Mouse (Mus musculus) testis, postnatal 10 days (tissue): ENCODE results near the gene Gm20388.
A peak's percentile ranks its signal among the peaks of the same experiment; 100 is the strongest.

Source experiments
- DNase-seq: peaks from one replicate; pipeline ENCODE4 v3.0.0; 2021; ENCODE audit warnings: low spot score

Gm20388 gene

DNA sequence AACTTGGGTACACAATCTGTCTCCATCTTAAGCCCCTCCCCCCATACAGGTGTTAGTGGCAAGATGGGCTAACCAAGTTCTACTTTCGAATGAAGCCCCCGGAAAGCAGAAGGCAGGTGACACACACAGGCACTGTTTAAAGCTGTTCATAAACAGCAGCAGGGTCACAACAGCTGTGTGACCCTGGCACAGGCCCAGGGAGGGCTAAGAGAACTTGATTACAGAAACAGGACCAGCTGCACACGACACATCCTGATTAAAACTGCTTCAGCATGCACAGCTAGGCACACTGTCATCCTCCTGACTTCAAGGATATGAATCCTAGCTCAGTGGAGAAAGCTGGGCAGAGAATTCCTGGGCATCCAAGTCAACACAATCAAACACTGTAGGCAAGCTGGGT is 1551.5 kb downstream of the Gm20388 start:
- DNase-seq, result no peak

DNA sequence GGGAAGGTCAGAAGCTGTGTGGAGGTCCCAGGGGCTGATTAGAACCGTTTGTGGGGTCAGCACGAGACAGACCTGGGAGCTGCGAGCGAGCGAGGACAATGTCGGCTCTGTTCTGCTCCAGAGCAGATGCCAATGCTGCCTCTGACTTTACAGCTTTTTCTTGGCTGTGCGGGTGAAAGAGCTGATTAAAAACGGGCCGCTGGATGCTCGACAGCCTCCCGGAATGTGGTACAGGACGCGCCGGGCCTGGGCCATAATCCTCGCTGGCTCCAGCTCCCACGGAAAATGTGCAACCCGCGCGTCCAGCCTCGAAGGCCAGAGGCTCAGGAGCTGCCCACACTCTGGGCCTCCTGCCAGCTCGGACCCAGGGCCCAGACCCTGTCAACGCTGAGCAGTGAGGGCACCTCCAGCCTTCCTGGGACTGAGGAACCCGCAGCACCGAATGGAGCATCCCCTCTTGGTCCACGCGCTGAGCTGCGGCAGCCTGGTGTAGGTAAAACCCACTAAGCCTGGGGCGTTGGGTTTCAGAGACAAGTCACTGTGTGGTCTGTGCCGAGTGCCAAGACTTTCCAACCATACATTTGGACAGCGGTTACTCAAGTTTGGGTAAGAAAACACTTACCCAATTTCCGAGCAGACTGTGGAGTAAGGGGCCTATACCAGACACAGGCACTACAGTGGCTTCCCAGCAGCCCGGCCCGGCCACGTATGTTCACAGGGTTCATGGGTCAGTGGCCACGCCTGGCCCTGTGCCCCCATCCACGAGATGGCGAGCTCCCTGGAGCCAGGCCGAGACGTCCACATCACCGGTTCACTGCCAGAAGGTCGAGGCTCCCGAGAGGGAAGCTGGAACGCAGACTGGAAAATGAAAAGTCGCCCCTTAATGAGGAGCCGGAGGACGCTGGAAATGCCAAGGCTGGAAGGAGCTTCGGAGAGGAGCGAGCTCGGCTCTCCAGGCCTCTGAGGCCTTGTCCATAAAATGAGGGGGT is 1557.7 kb downstream of the Gm20388 start:
- DNase-seq, result peak; percentile 66

DNA sequence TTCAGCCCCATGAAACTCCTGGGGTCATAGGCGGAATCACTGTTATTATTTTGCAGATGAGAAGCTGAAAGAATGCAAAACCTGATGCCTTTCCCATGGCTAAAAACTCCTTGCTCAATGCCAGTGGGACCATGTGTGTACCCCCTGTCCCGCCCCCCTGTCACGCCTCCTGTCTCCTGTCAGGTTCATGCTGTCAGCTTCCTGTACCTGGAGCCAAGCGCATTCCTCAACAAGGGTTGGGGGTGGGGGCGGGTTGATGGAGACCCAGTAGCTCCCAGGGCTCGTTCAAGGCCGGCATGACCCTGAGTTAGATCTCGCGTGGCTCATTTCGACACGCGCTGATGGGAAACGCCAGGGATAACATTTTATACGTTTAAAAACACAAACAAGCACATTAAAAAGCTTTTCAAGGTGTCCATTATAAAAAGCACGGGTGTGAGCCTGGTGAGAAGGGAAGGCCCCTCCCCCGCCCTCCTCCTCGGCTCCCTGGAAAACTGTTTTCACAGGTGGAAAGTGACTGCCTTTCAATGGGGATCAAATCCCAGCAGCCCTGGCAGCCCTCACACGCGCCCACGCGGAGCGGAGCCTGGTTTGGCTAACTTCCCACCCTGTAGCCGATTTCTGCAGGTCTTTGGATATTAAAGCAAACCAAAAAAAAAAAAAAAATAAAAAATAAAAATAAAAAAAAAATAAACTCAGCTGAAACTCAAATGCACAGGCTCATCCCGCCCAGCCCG is 1563.7 kb downstream of the Gm20388 start:
- no peak for DNase-seq

DNA sequence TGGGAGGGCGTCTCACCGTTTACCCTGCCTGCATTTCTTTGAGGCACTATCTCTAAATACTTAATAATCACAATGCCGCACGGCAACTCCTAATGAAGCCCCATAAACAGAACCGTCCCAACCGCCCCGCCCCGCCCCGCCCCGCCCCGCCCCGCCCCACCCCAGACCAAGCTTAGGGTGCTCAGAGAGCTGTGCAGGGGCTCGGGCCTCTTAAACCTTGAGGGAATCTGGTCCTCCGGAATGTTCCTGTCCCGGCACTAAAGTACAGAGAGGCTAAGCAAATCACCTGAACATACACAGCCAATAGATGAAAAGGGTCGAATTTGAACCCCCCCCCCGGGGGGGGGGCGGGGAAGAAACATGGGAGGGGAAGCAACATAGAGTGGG is 1564.2 kb downstream of the Gm20388 start:
- no peak for DNase-seq

DNA sequence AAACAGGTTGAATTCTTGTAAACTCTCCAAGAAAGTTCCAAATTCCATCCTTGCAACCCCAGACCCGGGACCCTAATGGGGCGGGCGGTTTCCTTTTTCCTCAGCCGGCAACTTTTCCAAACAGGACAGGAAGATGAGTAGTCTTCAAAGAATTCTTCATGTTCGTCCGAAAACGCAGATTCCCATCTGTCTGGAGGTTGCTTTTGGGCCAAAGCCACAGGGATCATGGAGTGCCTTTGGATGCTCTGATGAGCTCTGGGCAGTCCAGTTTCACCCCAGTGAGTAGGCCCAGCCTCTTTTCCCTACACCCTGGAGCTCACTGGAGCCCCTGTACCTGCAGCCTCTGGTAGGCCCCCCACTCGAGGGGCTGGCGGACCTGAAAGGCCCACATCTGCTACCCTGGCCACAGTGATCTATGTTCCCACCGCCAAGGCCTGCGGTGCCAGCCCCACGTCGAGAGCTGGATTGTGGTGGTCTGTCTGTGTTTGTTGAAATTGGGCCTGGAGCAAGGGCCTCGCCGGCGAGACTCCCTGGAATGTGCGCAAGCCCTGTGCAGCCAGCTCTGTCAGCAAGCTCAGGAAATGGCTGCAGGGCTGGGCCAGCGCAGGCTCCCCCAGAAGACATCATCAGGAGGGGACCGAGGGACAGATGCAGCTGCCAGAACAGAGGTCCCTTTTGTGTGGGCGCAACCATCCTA is 1567.4 kb downstream of the Gm20388 start:
- DNase-seq, result no peak

DNA sequence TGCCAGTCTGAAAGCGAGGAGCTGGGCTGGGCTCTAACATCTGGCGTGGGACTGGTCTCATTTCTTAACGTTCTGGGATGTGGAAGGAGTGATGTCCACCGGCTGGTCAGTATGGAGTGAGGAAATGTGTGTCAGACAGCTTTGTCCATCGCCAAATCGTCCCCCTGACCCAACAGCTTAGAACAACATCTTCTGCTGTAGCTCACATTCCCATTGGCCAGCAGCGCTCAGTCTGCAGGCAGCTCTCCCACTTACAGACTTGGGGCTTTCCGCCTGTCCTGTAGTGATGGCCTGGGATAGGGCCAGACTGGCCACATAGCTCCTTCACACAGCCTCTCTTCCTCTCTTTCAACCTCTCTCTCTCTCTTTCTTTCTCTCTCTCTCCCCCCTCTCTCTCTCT is 1568.5 kb downstream of the Gm20388 start:
- DNase-seq, result no peak

DNA sequence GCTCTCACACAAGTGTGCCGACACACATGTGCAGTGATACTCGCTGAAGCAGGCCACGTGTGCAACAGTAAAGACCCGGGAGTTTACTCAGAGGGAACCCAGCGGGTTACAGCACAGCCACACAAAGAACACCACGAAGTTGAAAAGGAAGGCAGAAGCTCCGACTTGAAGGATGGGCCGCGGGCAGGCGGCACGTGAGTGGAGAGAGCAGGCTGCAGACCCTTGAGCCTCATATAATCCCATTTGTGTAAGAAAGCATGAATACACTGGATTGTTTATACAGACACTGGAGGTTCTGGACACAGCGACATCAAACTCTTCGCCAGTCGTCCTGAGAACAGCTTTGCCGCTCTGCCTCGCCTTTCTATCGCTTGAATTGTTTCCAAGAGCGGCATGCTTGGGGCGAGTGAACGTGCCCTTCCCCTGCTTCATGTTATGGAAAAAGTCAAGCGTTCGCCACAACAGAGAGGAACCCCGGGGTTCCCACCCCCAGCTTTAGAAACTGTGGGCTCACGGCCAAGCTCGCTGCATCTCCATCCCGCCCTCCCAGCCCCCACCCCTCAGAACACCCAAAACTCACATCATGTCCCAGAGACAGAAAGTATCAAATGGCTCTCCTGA is 1569.9 kb downstream of the Gm20388 start:
- DNase-seq, result no peak

DNA sequence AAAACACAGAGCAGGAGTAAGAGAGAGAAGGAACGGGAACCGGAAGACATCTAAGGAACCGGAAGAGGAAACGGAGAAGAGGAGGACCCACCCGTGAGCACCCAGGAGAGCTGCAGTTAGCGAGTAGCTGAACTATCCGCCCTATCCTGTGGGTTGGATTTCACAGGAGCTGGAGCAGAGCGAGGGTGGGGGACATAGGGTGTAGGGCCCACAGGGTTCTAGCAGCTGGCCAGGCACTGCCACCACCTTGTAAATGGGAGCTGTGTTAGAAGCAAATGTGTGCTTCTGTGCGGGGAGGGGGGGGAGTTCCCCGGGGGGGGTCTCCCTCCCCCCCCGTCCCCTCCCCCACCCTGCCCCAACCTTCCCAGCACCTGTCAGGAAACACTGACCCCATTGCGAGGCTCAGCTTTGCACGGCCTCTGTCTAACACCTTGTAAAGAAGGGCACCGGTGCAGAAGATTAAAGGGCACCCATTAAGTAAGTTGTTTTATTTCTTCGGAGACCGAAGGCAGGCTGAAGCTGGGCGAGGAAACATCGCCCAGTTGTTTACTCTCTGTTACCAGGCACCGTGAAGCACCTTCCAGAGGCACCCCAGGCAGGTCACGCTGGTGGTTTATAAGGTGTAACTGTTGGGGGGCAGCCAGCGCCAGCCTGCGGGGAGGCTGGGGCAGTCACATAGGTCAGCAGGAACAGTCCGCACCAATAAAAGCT is 1573.6 kb downstream of the Gm20388 start:
- DNase-seq, result no peak

DNA sequence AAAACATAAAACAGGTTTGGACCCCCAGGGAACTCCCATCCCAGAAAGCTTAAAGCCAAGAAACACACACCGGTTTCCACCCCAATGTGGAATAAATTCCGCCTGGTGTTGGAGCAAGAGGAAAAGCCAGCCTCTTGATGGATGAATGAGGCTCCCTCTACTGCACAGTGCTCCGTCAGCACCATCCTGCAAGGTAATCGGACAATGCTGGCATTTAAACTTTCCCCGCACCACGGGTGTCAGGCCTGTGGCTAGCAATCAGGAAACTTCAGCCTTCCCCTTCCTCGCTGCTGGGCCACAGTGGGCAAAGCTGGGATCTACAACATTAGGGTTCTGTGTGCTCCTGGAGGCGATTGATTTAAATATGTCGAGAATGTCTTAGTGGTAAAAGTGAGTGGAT is 1581.0 kb downstream of the Gm20388 start:
- no peak for DNase-seq

DNA sequence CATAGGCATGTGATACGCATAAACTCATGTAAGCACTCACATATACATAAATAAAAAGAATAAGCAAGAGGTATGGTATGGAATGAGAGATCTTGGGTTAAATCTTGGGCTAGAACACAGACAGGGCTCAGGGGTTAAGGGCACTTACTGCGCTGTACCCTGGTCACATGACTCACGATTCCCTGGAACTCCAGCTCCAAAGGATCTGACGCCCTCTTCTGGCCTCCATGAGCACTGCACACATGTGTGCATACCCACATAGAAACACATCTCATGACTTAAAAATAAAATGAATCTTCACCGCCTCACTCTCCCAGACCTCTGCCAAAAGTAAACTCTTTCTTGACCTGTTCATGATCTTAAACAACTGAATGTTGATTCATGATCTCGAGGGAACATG is 1587.0 kb downstream of the Gm20388 start:
- no peak for DNase-seq

DNA sequence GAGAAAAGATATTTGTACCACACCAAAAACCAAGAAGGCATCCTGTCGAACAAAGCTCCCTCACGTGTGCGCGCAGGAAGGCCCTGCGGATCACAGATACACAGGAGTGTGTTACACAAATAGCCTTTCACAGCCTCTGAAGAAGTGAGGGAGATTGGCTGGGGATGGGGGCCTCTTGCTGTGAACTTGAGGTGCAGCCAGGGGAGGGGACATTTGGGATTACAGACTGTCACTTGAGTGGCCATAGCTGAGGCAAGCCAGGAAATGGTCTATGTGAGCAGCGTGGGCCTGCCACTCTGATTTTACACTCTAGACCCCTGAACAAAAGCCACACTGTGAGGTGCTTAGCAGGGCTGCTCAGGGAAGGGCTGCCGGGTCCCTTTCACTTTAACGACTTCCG is 1601.1 kb downstream of the Gm20388 start:
- DNase-seq, result no peak

DNA sequence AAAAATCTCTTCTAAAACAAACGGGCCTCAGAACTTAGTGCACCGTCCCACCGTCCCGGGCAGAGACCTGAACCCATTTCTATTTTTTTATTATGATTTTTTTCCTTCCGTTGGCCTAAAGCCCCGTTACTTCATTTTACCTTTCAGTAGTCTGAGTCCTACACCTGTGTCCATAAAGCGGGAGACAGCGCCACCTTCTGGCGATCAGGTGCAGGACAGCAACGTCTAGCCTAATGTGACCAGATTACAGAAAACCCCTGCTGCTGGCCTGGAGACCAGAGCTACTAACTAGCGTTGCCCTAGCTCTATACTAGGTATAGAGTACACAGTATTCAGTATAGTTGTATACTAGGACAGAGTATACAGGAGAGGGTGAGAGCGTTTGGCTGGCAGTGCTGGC is 1602.8 kb downstream of the Gm20388 start:
- DNase-seq, result peak; percentile 94

DNA sequence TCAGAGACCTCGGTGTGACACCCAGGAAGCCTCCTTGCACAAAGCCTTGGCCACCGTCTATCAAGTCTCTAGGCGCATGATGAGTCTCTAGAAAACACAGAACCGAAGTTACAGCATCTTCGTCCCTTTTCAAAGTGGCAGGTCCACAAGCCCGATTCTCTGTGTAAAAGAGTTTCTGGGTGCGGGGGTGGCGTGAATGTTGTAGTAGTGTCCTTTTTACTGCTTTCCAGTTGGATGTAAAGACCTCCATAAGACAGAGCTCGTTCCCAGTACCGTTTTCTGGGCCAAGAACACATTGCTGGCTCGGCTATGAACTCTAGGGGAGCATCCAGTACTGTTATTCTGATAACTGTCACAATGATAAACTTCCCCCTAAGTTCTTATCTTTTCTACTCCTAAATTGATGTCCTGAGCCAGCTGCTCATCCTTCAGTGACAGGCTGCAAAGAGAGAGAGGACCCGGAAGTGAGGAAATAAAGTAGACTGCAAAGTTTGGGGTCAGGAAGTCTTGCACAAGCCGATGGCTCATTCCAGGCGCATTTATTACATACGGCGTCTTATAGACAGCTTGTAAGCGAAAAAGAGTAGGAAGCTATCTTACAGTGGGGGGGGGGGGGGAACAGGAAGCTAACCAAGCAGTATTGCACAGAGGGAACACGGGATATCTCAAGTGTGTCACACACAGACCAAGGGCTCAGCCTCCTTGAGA is 1614.6 kb downstream of the Gm20388 start:
- DNase-seq, result peak; percentile 33

DNA sequence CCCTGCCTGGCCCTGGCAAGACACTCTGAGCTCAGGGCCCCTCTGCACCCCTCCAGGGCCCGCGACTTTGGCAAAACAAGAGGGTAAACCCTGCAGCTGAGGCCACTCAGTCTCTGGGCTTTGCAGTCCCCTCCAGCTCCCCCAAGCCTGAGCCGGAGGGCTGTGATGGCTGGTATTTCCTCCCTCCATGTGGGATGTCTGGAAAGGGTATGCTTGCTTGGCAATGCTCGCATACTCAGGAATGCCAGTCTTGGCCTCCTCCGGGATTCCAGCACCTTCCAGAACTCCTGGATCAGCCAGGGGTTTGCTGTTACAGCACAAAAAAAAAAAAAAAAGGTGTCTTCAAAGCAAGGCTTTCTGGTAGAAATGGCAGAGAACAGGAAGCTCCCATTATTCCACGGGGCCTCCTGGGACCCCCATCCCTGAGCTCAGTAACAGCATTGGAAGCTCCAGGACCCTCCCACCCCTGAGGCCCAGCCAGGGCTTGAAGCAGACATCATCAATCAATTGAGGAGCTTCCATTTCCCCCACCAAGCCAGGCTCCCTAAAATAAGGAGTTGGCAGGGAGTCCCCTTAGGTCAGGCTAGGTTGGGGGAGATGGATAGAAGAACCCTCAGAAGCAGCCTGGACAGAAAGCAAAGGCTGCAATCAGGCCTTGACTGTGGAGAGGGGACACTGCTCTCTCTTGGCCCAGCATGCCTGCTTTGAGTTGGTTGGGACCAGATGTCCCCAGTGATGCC is 1616.3 kb downstream of the Gm20388 start:
- peak; percentile 42 for DNase-seq

DNA sequence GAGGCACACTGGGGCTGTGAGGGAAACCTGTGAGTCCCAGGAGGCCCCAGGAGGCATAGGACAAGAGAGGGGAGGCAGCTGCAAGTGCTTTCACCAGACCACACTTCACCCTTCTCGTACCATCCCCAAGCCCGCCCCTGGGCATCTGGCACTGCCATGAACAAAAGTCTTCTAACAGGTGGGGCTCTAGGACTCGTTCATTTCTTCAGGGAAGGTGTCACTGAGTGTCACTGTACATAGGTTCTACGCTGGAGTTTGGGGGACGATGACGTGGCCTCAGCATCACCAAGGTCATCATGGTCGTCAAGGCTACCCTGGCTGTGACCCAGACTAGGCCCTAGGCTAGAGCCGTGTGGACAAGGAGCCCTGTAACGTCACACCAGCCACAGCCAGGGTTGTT is 1617.1 kb downstream of the Gm20388 start:
- DNase-seq, result peak; percentile 41

DNA sequence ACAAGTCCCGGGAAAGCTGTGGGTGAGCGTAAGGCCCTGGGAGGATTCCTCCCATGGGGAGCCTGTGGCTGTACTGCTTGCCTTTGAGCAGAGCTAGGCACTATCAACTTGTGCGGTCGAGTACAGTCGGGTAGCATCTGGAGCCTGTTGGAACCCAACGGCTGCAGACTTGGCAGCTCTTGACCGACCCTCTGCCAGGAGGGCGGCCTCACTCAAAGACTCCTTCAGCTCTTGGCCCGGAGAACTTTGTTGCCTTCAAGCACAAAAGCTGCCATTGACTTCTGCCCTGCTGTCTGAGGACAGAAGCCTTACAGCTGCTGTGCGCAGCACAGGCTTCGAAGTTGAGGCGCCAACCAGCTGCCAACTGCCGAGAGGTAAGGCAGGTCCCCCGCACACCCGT is 1618.1 kb downstream of the Gm20388 start:
- DNase-seq, result peak; percentile 63

DNA sequence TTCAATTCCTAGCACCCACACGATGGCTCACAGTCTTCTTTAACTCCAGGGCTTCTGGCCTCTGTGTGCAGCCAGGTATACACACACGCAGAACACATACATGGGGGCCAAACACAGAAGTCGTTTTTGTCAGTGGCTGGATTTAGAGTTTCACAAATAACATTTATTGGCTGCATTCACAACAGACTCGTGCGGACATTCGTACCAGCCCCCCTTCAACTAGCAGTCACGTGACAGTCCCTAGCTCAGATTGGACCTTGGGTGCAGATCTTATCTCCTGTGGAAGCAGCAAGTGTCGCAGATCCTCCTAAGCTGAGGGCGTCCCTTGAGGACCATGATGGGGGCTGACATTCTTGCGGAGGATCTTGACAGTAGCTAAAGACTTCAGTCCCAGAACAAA is 1620.0 kb downstream of the Gm20388 start:
- peak; percentile 34 for DNase-seq

DNA sequence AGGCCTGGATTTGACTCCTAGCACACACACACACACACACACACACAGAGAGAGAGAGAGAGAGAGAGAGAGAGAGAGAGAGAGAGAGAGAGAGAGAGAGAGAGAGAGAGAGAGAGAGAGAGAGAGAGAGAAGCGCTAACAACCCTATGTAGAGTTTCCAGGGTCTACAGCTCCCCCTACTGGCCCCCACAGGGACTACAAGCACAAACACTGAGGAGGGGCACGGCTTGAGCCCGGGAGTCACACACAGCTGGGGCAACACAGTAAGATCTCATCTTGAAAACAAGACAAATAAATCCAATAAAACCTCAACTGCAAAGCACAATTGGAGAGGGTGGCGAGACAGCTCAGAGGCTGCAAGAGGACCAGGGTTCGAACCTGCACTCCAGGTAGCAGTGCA is 1621.7 kb downstream of the Gm20388 start:
- DNase-seq, result peak; percentile 65

DNA sequence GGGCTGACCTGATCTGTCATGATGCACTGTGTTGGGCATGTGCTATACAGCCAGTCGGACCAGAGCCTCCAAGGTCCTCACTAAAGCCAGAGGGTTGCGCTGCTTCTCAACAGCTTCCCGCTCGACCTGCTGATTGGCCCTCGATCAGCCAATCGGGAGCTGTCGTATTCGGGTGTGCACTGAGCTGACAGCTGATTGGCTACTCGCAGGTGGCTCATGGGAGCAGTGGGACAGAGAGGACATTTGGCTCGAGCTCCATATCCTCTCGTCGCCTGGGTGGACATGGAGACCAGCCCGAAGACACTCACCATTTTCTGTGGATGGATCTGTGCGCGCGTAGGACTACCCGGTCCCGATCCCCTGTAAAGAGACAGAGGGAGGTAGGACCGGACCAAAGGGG is 1631.2 kb downstream of the Gm20388 start:
- peak; percentile 41 for DNase-seq

DNA sequence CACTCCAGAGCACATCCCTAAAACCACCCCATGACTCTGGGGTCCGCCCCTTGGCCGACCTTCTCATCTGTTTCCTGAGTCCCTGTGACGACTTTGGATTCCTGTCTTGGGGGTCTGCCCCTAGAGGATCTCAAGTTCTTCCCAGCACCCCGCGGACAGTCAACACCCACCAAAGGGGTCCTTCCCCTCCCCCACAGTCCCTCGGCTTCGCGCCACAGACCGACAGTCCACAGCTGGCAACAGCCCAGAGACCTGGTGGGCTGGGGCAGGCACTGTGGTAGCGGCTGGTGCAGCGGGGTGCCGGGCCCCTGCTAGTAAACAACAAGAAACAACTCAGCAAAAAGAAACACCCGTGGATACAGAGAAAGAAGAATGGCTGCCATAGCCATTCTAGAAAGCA is 1632.3 kb downstream of the Gm20388 start:
- peak; percentile 63 for DNase-seq
